35 mouse cellular contexts compared by ENCODE assay signal in genomic region chr11:76652838-76653334, GRCm38 (mm10). TPM values are rescaled to one million over a fixed set of nuclear protein-coding genes. Genes with fewer than 3 reads are reported as not detected.
DNase-seq lines count a peak whose midpoint lies in the region; ATAC-seq and TF ChIP-seq lines count a peak whose summit lies in the region.
"Had no signal": no experiment of that assay in that cellular context is flagged by ENCODE, and none has a peak within 500 bp of the region (broad histone marks: within the 10 kb centered on the region; RNA-seq: fewer than 3 reads in every experiment).

No protein-coding gene starts in this region.

- no peaks in the 10 kb centered on the region for H3K9me3 ChIP-seq in embryonic facial prominence, embryonic 15.5 days (replicated peaks)
- no peaks in the 10 kb centered on the region for H3K9me3 ChIP-seq in embryonic facial prominence, embryonic 10.5 days
- H3K9me3 ChIP-seq in midbrain, embryonic 13.5 days: no peaks in the 10 kb centered on the region
- no peaks in the 10 kb centered on the region for H3K9me3 ChIP-seq in midbrain, embryonic 10.5 days (replicated peaks)
- no peaks in the 10 kb centered on the region for H3K9me3 ChIP-seq in hindbrain, postnatal 0 days (ENCODE audit: low read length)
- H3K9me3 ChIP-seq: embryonic facial prominence, embryonic 12.5 days; forebrain, embryonic 10.5 days; G1E; heart, embryonic 12.5 days; midbrain, embryonic 12.5 days had no signal

- peak; percentile 19; the same call in 1 of the 2 replicates for ATAC-seq in embryonic facial prominence, embryonic 15.5 days (ENCODE audit: insufficient number of reproducible peaks, low FRiP score, low TSS enrichment, low read depth)
- 0 out of 2 replicates have a peak, but pooled peaks have one; percentile 43 for ATAC-seq in midbrain, embryonic 13.5 days
- 0 out of 2 replicates have a peak, but pooled peaks have one; percentile 48 for ATAC-seq in hindbrain, postnatal 0 days
- ATAC-seq: forebrain, embryonic 16.5 days had no signal

- TF ChIP-seq CTCF in hindbrain, postnatal 0 days (IDR thresholded peaks at IDR 0.05; ENCODE audit: low read depth): no peak

- no peak for DNase-seq in embryonic facial prominence, embryonic 10.5 days (ENCODE audit: low spot score)
- DNase-seq in midbrain, embryonic 10.5 days (ENCODE audit: low spot score): no peak
- no peak for DNase-seq in hindbrain, postnatal 0 days (ENCODE audit: low spot score)
- DNase-seq in layer of hippocampus, postnatal 36 days: no peak
- DNase-seq in layer of hippocampus, adult 18-20 months (ENCODE audit: low spot score in 2 of 2): no peak
- DNase-seq: adrenal gland, postnatal 10 days; cerebellum, adult 11 months; cerebellum, adult 9-10 months; cerebellum, postnatal 36 days; heart, adult 2 months; heart, postnatal 4 days; kidney, adult 18-20 months; kidney, postnatal 36 days; liver; lung, adult 2 months; lung, postnatal 10 days; right cerebral cortex, postnatal 14 days had no signal

- H3K27ac ChIP-seq in embryonic facial prominence, embryonic 15.5 days (replicated peaks): no peak overlapping the region
- H3K27ac ChIP-seq in embryonic facial prominence, embryonic 10.5 days (replicated peaks): no peak overlapping the region
- H3K27ac ChIP-seq in midbrain, embryonic 13.5 days: no peak overlapping the region
- no peak overlapping the region for H3K27ac ChIP-seq in midbrain, embryonic 10.5 days (replicated peaks)
- no peak overlapping the region for H3K27ac ChIP-seq in hindbrain, postnatal 0 days
- H3K27ac ChIP-seq: embryonic facial prominence, embryonic 12.5 days; forebrain, embryonic 10.5 days; heart, adult 2 months; liver, embryonic 14.5 days; macrophage; midbrain, embryonic 12.5 days had no signal

- H3K4me1 ChIP-seq in embryonic facial prominence, embryonic 15.5 days: no peaks in the 10 kb centered on the region
- peaks cover 8% of the 10 kb centered on the region for H3K4me1 ChIP-seq in embryonic facial prominence, embryonic 10.5 days
- 0 out of 2 replicates have a peak, but pooled peaks cover 2% of the 10 kb centered on the region for H3K4me1 ChIP-seq in midbrain, embryonic 13.5 days (replicated peaks)
- peaks cover 12% of the 10 kb centered on the region for H3K4me1 ChIP-seq in midbrain, embryonic 10.5 days
- H3K4me1 ChIP-seq in hindbrain, postnatal 0 days (ENCODE audit: insufficient read depth, low read length): no peaks in the 10 kb centered on the region
- H3K4me1 ChIP-seq: embryonic facial prominence, embryonic 12.5 days; heart, embryonic 12.5 days had no signal

- no peak overlapping the region for H3K4me3 ChIP-seq in embryonic facial prominence, embryonic 15.5 days (replicated peaks)
- no peak overlapping the region for H3K4me3 ChIP-seq in embryonic facial prominence, embryonic 10.5 days
- no peak overlapping the region for H3K4me3 ChIP-seq in midbrain, embryonic 13.5 days (replicated peaks)
- no peak overlapping the region for H3K4me3 ChIP-seq in midbrain, embryonic 10.5 days
- no peak overlapping the region for H3K4me3 ChIP-seq in hindbrain, postnatal 0 days (ENCODE audit: low read length)
- H3K4me3 ChIP-seq: embryonic facial prominence, embryonic 12.5 days; forebrain, embryonic 10.5 days; heart, adult 2 months; heart, embryonic 12.5 days; midbrain, embryonic 12.5 days had no signal

- 51% methylated on average over 3 of the region's 3 CpGs for WGBS in embryonic facial prominence, embryonic 15.5 days
- WGBS in embryonic facial prominence, embryonic 10.5 days: 68% methylated on average over 3 of the region's 3 CpGs
- WGBS in midbrain, embryonic 13.5 days: 39% methylated on average over 3 of the region's 3 CpGs
- WGBS in midbrain, embryonic 10.5 days: 70% methylated on average over 3 of the region's 3 CpGs
- WGBS in hindbrain, postnatal 0 days: 46% methylated on average over 3 of the region's 3 CpGs

- H3K9ac ChIP-seq in embryonic facial prominence, embryonic 15.5 days: no peak overlapping the region
- H3K9ac ChIP-seq in midbrain, embryonic 13.5 days (replicated peaks): no peak overlapping the region
- H3K9ac ChIP-seq in hindbrain, postnatal 0 days (replicated peaks; ENCODE audit: low read length): no peak overlapping the region
- H3K9ac ChIP-seq: embryonic facial prominence, embryonic 12.5 days; heart, embryonic 12.5 days; liver, embryonic 14.5 days; midbrain, embryonic 12.5 days had no signal

- H3K27me3 ChIP-seq in embryonic facial prominence, embryonic 15.5 days: no peaks in the 10 kb centered on the region
- peaks cover 6% of the 10 kb centered on the region; the same call in 1 of the 2 replicates for H3K27me3 ChIP-seq in embryonic facial prominence, embryonic 10.5 days (replicated peaks; ENCODE audit: low read depth, poor library complexity, severe bottlenecking)
- H3K27me3 ChIP-seq in midbrain, embryonic 13.5 days: no peaks in the 10 kb centered on the region
- no peaks in the 10 kb centered on the region for H3K27me3 ChIP-seq in midbrain, embryonic 10.5 days (ENCODE audit: low read depth, poor library complexity, severe bottlenecking)
- no peaks in the 10 kb centered on the region for H3K27me3 ChIP-seq in hindbrain, postnatal 0 days (ENCODE audit: insufficient read depth, low read length)
- H3K27me3 ChIP-seq: embryonic facial prominence, embryonic 12.5 days had no signal

- H3K36me3 ChIP-seq in embryonic facial prominence, embryonic 15.5 days: no peaks in the 10 kb centered on the region
- no peaks in the 10 kb centered on the region for H3K36me3 ChIP-seq in embryonic facial prominence, embryonic 10.5 days (replicated peaks)
- H3K36me3 ChIP-seq in midbrain, embryonic 13.5 days: no peaks in the 10 kb centered on the region
- no peaks in the 10 kb centered on the region for H3K36me3 ChIP-seq in midbrain, embryonic 10.5 days
- no peaks in the 10 kb centered on the region for H3K36me3 ChIP-seq in hindbrain, postnatal 0 days (ENCODE audit: insufficient read depth, low read length)
- H3K36me3 ChIP-seq: embryonic facial prominence, embryonic 12.5 days; forebrain, embryonic 10.5 days; G1E; heart, embryonic 12.5 days; midbrain, embryonic 12.5 days had no signal

- H3K4me2 ChIP-seq in embryonic facial prominence, embryonic 15.5 days (replicated peaks): no peak overlapping the region
- H3K4me2 ChIP-seq in midbrain, embryonic 13.5 days (replicated peaks): no peak overlapping the region
- no peak overlapping the region for H3K4me2 ChIP-seq in hindbrain, postnatal 0 days (ENCODE audit: low read depth, low read length)
- H3K4me2 ChIP-seq: embryonic facial prominence, embryonic 12.5 days; heart, embryonic 12.5 days; midbrain, embryonic 12.5 days had no signal

RNA-seq across cellular contexts. Expression of gene Bhlha9, which starts 19.4 kb away (rescaled TPM):
- polyA plus RNA-seq in embryonic facial prominence, embryonic 15.5 days (2015; fragmentation: Nextera tagmentation; extraction: Ambion mirVana): 0.36 and 0.46 TPM in 2 replicates
- not detected in 2 replicates for polyA plus RNA-seq in embryonic facial prominence, embryonic 10.5 days (2016; fragmentation: Nextera tagmentation; extraction: Ambion mirVana)
- polyA plus RNA-seq in midbrain, embryonic 13.5 days (2015; fragmentation: Nextera tagmentation; extraction: Ambion mirVana): 0.22 and 0.26 TPM in 2 replicates
- 0.12 TPM in 1 of 2 replicates, not detected in the other for polyA plus RNA-seq in midbrain, embryonic 10.5 days (2016; fragmentation: Nextera tagmentation; extraction: Ambion mirVana)
- 1.2 and 2.0 TPM in 2 replicates for total RNA-seq in hindbrain, postnatal 0 days (2014; rRNA removed)
- 2.1 and 3.2 TPM in 2 replicates for polyA plus RNA-seq in hindbrain, postnatal 0 days (2015; fragmentation: Nextera tagmentation; extraction: Ambion mirVana)
- 1 to 10 TPM; 5.1 to 5.2 TPM for total RNA-seq in layer of hippocampus, postnatal 36 days (2021)
- total RNA-seq in layer of hippocampus, adult 18-20 months (2021): 1 to 10 TPM; 3.9 to 4.7 TPM
- total RNA-seq: G1E; gastrocnemius, adult 8-10 months; gastrocnemius, postnatal 4 days; heart, adult 2 months; heart, postnatal 4 days; monocyte, adult 5-6 weeks had no signal
- polyA plus RNA-seq: forebrain, embryonic 10.5 days; G1E; heart, adult 2 months; heart, postnatal 0 days; liver, embryonic 14.5 days; lung, adult 2 months; macrophage; midbrain, embryonic 12.5 days; small intestine, adult 2 months; stomach, embryonic 14.5 days; thymus, postnatal 0 days; urinary bladder, adult 2 months had no signal

RNA-seq across cellular contexts. Expression of gene Trarg1, which starts 26.7 kb away (rescaled TPM):
- polyA plus RNA-seq in embryonic facial prominence, embryonic 15.5 days (2015; fragmentation: Nextera tagmentation; extraction: Ambion mirVana): 1.3 and 1.5 TPM in 2 replicates
- 0.05 and 0.18 TPM in 2 replicates for polyA plus RNA-seq in embryonic facial prominence, embryonic 10.5 days (2016; fragmentation: Nextera tagmentation; extraction: Ambion mirVana)
- polyA plus RNA-seq in midbrain, embryonic 13.5 days (2015; fragmentation: Nextera tagmentation; extraction: Ambion mirVana): 0.08 TPM in 1 of 2 replicates, not detected in the other
- 0.05 TPM in 1 of 2 replicates, not detected in the other for polyA plus RNA-seq in midbrain, embryonic 10.5 days (2016; fragmentation: Nextera tagmentation; extraction: Ambion mirVana)
- total RNA-seq in hindbrain, postnatal 0 days (2014; rRNA removed): 0.05 and 0.14 TPM in 2 replicates
- polyA plus RNA-seq in hindbrain, postnatal 0 days (2015; fragmentation: Nextera tagmentation; extraction: Ambion mirVana): 0.46 and 0.57 TPM in 2 replicates
- total RNA-seq in layer of hippocampus, postnatal 36 days (2021): under 1 TPM; 0.17 to 0.51 TPM
- total RNA-seq in layer of hippocampus, adult 18-20 months (2021): under 1 TPM; 0.30 to 0.52 TPM
- total RNA-seq: monocyte, adult 5-6 weeks had no signal
- polyA plus RNA-seq: G1E; heart, embryonic 12.5 days; liver, embryonic 14.5 days; macrophage; midbrain, embryonic 12.5 days had no signal

RNA-seq across cellular contexts. Expression of gene Abr, which starts 30.8 kb away (rescaled TPM):
- 41.1 and 42.6 TPM in 2 replicates for polyA plus RNA-seq in embryonic facial prominence, embryonic 15.5 days (2015; fragmentation: Nextera tagmentation; extraction: Ambion mirVana)
- polyA plus RNA-seq in embryonic facial prominence, embryonic 10.5 days (2016; fragmentation: Nextera tagmentation; extraction: Ambion mirVana): 29.6 and 34.6 TPM in 2 replicates
- 88.4 and 93.5 TPM in 2 replicates for polyA plus RNA-seq in midbrain, embryonic 13.5 days (2015; fragmentation: Nextera tagmentation; extraction: Ambion mirVana)
- polyA plus RNA-seq in midbrain, embryonic 10.5 days (2016; fragmentation: Nextera tagmentation; extraction: Ambion mirVana): 26.9 and 37.6 TPM in 2 replicates
- 210 and 211 TPM in 2 replicates for total RNA-seq in hindbrain, postnatal 0 days (2014; rRNA removed)
- 77.0 and 87.5 TPM in 2 replicates for polyA plus RNA-seq in hindbrain, postnatal 0 days (2015; fragmentation: Nextera tagmentation; extraction: Ambion mirVana)
- total RNA-seq in layer of hippocampus, postnatal 36 days (2021): 100 to 1,000 TPM; 502 to 515 TPM
- total RNA-seq in layer of hippocampus, adult 18-20 months (2021): 100 to 1,000 TPM; 490 to 505 TPM
- polyA plus RNA-seq: G1E had no signal
